Mouse (Mus musculus) heart, embryonic 13.5 days (tissue): ENCODE results near the gene Zrsr2. TPM values are rescaled to one million over a fixed set of nuclear protein-coding genes. Genes with fewer than 3 reads are reported as not detected.

Source experiments
- ATAC-seq: fragments of 200-750 bp; cut with Nextera tagmentation; 2 replicates; pipeline ENCODE4 v1.8.0; 2017; ENCODE audit warnings: moderate TSS enrichment; ENCODE audit not compliant: insufficient number of reproducible peaks, low FRiP score, low TSS enrichment; ENCODE audit errors: extremely low read depth
- H3K27ac ChIP-seq: fragments of 300-500 bp; sonication (generic); replicated peaks from 2 replicates; pipeline ENCODE4 v1.5.1; 2015; ENCODE audit warnings: moderate library complexity, mild to moderate bottlenecking, inconsistent platforms
- H3K27me3 ChIP-seq: fragments of 300-500 bp; sonication (generic); replicated peaks from 2 replicates; pipeline ENCODE4 v1.6.1; 2015; ENCODE audit warnings: mild to moderate bottlenecking, inconsistent platforms
- H3K36me3 ChIP-seq: fragments of 300-500 bp; sonication (generic); 2 replicates; pipeline ENCODE4 v1.6.1; 2015; ENCODE audit warnings: mild to moderate bottlenecking, inconsistent platforms
- H3K4me1 ChIP-seq: fragments of 300-500 bp; sonication (generic); 2 replicates; pipeline ENCODE4 v1.6.1; 2015; ENCODE audit warnings: inconsistent platforms
- H3K4me2 ChIP-seq: fragments of 300-500 bp; sonication (generic); 2 replicates; pipeline ENCODE4 v1.6.1; 2015; ENCODE audit warnings: inconsistent platforms, mild to moderate bottlenecking, moderate library complexity
- H3K4me3 ChIP-seq: fragments of 300-500 bp; sonication (generic); 2 replicates; pipeline ENCODE4 v1.5.1; 2015; ENCODE audit warnings: moderate library complexity, mild to moderate bottlenecking, inconsistent platforms
- H3K9ac ChIP-seq: fragments of 300-500 bp; sonication (generic); 2 replicates; pipeline ENCODE4 v1.6.1; 2015; ENCODE audit warnings: inconsistent platforms, mild to moderate bottlenecking, moderate library complexity
- H3K9me3 ChIP-seq: fragments of 300-500 bp; sonication (generic); 2 replicates; pipeline ENCODE4 v1.6.1; 2016; ENCODE audit warnings: inconsistent platforms
- WGBS: fragments of 180-500 bp; shearing (Covaris S2); methylation state at CpG from one replicate; pipeline ENCODE4 v1.1.7; 2015; ENCODE audit warnings: mixed read lengths; 5-methylcytosine and 5-hydroxymethylcytosine counted together
- polyA plus RNA-seq: library from polyadenylated mRNA; unstranded; fragments of >200 nt; fragmentation: Nextera tagmentation; extraction: Ambion mirVana; gene quantifications from 2 replicates; pipeline ENCODE4 v1.2.1, GENCODE M21; 2015

The Zrsr2 gene
- polyA plus RNA-seq, 1 experiment from 2014 or later, result 32.6 TPM

GRCm38 (mm10) chrX:163938587-163938986 lies 19.9 kb downstream of the Zrsr2 start:
- no peak overlapping the region for H3K27ac ChIP-seq
- no peak for ATAC-seq
- H3K36me3 ChIP-seq, result peaks cover 61% of the 10 kb centered on the region
- no peaks in the 10 kb centered on the region for H3K9me3 ChIP-seq
- H3K4me2 ChIP-seq, result no peak overlapping the region
- no peaks in the 10 kb centered on the region for H3K27me3 ChIP-seq
- no peak overlapping the region for H3K9ac ChIP-seq
- no peak overlapping the region for H3K4me3 ChIP-seq
- H3K4me1 ChIP-seq, result no peaks in the 10 kb centered on the region
- 81% methylated on average over 6 of the region's 6 CpGs for WGBS

- H3K4me3 ChIP-seq, result no peak overlapping the region
- no peak overlapping the region for H3K9ac ChIP-seq
- H3K9me3 ChIP-seq, result no peaks in the 10 kb centered on the region
- no peak overlapping the region for H3K4me2 ChIP-seq
- H3K4me1 ChIP-seq, result no peaks in the 10 kb centered on the region
- no peaks in the 10 kb centered on the region for H3K27me3 ChIP-seq
- no peak for ATAC-seq
- WGBS, result 74% methylated on average over 8 of the region's 8 CpGs
- H3K27ac ChIP-seq, result no peak overlapping the region
- H3K36me3 ChIP-seq, result peaks cover 30% of the 10 kb centered on the region
These were observed 23.7 kb downstream of the Zrsr2 start for GRCm38 (mm10) chrX:163934731-163935130.

GRCm38 (mm10) chrX:163929550-163929949 lies 28.9 kb downstream of the Zrsr2 start:
- no peaks in the 10 kb centered on the region for H3K27me3 ChIP-seq
- no peak overlapping the region for H3K4me3 ChIP-seq
- no peak overlapping the region for H3K4me2 ChIP-seq
- no peaks in the 10 kb centered on the region for H3K9me3 ChIP-seq
- no peak overlapping the region for H3K27ac ChIP-seq
- no peaks in the 10 kb centered on the region for H3K4me1 ChIP-seq
- ATAC-seq, result no peak
- no peaks in the 10 kb centered on the region for H3K36me3 ChIP-seq
- H3K9ac ChIP-seq, result no peak overlapping the region

GRCm38 (mm10) chrX:163912791-163913190 lies 45.7 kb downstream of the Zrsr2 start:
- H3K27ac ChIP-seq, result no peak overlapping the region
- ATAC-seq, result no peak
- 0 out of 2 replicates have a peak, but pooled peaks cover 3% of the 10 kb centered on the region for H3K27me3 ChIP-seq
- no peak overlapping the region for H3K9ac ChIP-seq
- no peaks in the 10 kb centered on the region for H3K36me3 ChIP-seq
- H3K4me3 ChIP-seq, result no peak overlapping the region
- H3K9me3 ChIP-seq, result no peaks in the 10 kb centered on the region
- H3K4me2 ChIP-seq, result no peak overlapping the region
- H3K4me1 ChIP-seq, result no peaks in the 10 kb centered on the region

GRCm38 (mm10) chrX:163909381-163909780 lies 49.1 kb downstream of the Zrsr2 start:
- 11% methylated on average over 22 of the region's 34 CpGs for WGBS
- peak; percentile 21; the same call in 1 of the 2 replicates for ATAC-seq
- peak overlapping the region; percentile 69 for H3K4me2 ChIP-seq
- peak overlapping the region; percentile 82 for H3K9ac ChIP-seq
- H3K27ac ChIP-seq, result peak overlapping the region; percentile 77
- 0 out of 2 replicates have a peak, but pooled peaks cover 3% of the 10 kb centered on the region for H3K27me3 ChIP-seq
- H3K36me3 ChIP-seq, result no peaks in the 10 kb centered on the region
- no peaks in the 10 kb centered on the region for H3K9me3 ChIP-seq
- no peaks in the 10 kb centered on the region for H3K4me1 ChIP-seq
- peak overlapping the region; percentile 73 for H3K4me3 ChIP-seq

GRCm38 (mm10) chrX:163908337-163909250 lies 49.9 kb downstream of the Zrsr2 start, which contains the start of gene Ap1s2:
Gene Ap1s2 (plus strand): TSS chrX:163909017.
- Histone ChIP-seq H3K27ac (peak within 1 kb of the TSS; percentile 85), H3K4me2 (peak within 1 kb of the TSS; percentile 69), H3K4me3 (peak within 1 kb of the TSS; percentile 73), H3K27me3 (0 out of 2 replicates have a peak, but pooled peaks cover 3% of the 10 kb centered on the region), H3K9ac (peak within 1 kb of the TSS; percentile 82), H3K9me3 (no peaks in the 10 kb centered on the region), H3K4me1 (no peaks in the 10 kb centered on the region), H3K36me3 (no peaks in the 10 kb centered on the region)
- ATAC-seq, result peak; percentile 99
- WGBS, result 9% methylated on average over 73 of the region's 80 CpGs

- Histone ChIP-seq H3K9me3 (no peaks in the 10 kb centered on the region), H3K27ac (peak overlapping the region; percentile 85), H3K4me3 (peak overlapping the region; percentile 73), H3K36me3 (no peaks in the 10 kb centered on the region), H3K4me1 (no peaks in the 10 kb centered on the region), H3K9ac (peak overlapping the region; percentile 81), H3K4me2 (peak overlapping the region; percentile 67), H3K27me3 (0 out of 2 replicates have a peak, but pooled peaks cover 3% of the 10 kb centered on the region)
- 20% methylated on average over 8 of the region's 8 CpGs for WGBS
- no peak for ATAC-seq
These were observed 50.5 kb downstream of the Zrsr2 start for GRCm38 (mm10) chrX:163908003-163908336.

GRCm38 (mm10) chrX:163906861-163907260 lies 51.6 kb downstream of the Zrsr2 start:
- WGBS, result 76% methylated on average over 2 of the region's 2 CpGs
- no peak overlapping the region for H3K4me3 ChIP-seq
- no peaks in the 10 kb centered on the region for H3K36me3 ChIP-seq

GRCm38 (mm10) chrX:163899431-163900020 lies 58.9 kb downstream of the Zrsr2 start:
- no peaks in the 10 kb centered on the region for H3K4me1 ChIP-seq
- no peaks in the 10 kb centered on the region for H3K27me3 ChIP-seq
- no peak overlapping the region for H3K9ac ChIP-seq
- H3K4me2 ChIP-seq, result no peak overlapping the region
- H3K9me3 ChIP-seq, result no peaks in the 10 kb centered on the region
- 46% methylated on average over 5 of the region's 5 CpGs for WGBS
- no peak for ATAC-seq
- no peaks in the 10 kb centered on the region for H3K36me3 ChIP-seq
- H3K27ac ChIP-seq, result no peak overlapping the region
- no peak overlapping the region for H3K4me3 ChIP-seq

More at GRCm38 (mm10) chrX:163906861-163907260, 51.6 kb downstream of the Zrsr2 start:
- Histone ChIP-seq H3K27ac (no peak overlapping the region), H3K9me3 (no peaks in the 10 kb centered on the region), H3K9ac (no peak overlapping the region), H3K27me3 (0 out of 2 replicates have a peak, but pooled peaks cover 3% of the 10 kb centered on the region), H3K4me2 (no peak overlapping the region), H3K4me1 (no peaks in the 10 kb centered on the region)
- ATAC-seq, result no peak

- H3K4me3 ChIP-seq, result no peak overlapping the region
- H3K27me3 ChIP-seq, result no peaks in the 10 kb centered on the region
- no peaks in the 10 kb centered on the region for H3K36me3 ChIP-seq
- H3K4me2 ChIP-seq, result no peak overlapping the region
- no peak overlapping the region for H3K27ac ChIP-seq
- no peaks in the 10 kb centered on the region for H3K9me3 ChIP-seq
- no peaks in the 10 kb centered on the region for H3K4me1 ChIP-seq
- H3K9ac ChIP-seq, result no peak overlapping the region
- 52% methylated on average over 1 of the region's 1 CpGs for WGBS
- no peak for ATAC-seq
These were observed 61.1 kb downstream of the Zrsr2 start for GRCm38 (mm10) chrX:163897354-163897753.

GRCm38 (mm10) chrX:163885539-163885981 lies 72.9 kb downstream of the Zrsr2 start:
- Histone ChIP-seq H3K4me1 (no peaks in the 10 kb centered on the region), H3K27me3 (no peaks in the 10 kb centered on the region), H3K36me3 (no peaks in the 10 kb centered on the region), H3K4me3 (no peak overlapping the region), H3K4me2 (no peak overlapping the region), H3K9me3 (no peaks in the 10 kb centered on the region), H3K9ac (no peak overlapping the region), H3K27ac (no peak overlapping the region)
- no peak for ATAC-seq
- WGBS, result 80% methylated on average over 4 of the region's 4 CpGs
